Mouse (Mus musculus): Measurements from ENCODE around the gene Lrrc8b.

DNA sequence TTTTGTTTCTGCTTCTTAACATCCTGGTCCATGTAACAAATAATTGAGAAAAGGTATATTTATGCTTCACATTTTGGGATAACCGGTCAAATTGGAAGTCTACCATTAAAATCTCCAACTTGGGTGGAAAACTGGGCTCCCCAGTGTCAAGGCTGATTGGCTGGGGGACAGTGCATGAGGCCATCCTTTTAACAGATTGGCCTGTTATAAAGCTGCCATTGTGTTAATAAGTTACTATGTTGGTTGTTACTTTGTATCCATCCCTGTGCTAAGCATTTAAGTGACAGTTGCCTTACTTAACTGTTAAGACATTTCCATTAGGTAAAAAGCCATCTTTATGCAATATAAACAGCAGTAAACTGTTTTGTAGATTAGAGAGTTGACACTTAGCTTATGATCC lies 45.5 kb downstream of the Lrrc8b start:
- no peak for TF ChIP-seq POLR2A (IDR thresholded peaks at IDR 0.05; ENCODE audit: low read depth, low read length)
- no peak for TF ChIP-seq CTCF (conservative IDR thresholded peaks at IDR 0.05; ENCODE audit: insufficient read depth, insufficient read length, low read depth, low read length)

Data from kidney, adult 2 months (tissue).